8 mouse cellular contexts compared by ENCODE assay signal in genomic region chr19:5794771-5795576, GRCm38 (mm10). TPM values are rescaled to one million over a fixed set of nuclear protein-coding genes. Genes with fewer than 3 reads are reported as not detected.
DNase-seq lines count a peak whose midpoint lies in the region; ATAC-seq and TF ChIP-seq lines count a peak whose summit lies in the region.

No protein-coding gene starts in this region.

- intact Hi-C loops in gastrocnemius, postnatal 36 days (cut with DNase I) = no loop called here

- no peak overlapping the region for H3K27ac ChIP-seq in brown adipose tissue, adult 24 weeks (replicated peaks; ENCODE audit: low read depth, low read length)
- no peak overlapping the region for H3K27ac ChIP-seq in forebrain, postnatal 0 days (ENCODE audit: low read depth, low read length)
- H3K27ac ChIP-seq in kidney, embryonic 16.5 days (ENCODE audit: low read length) = peak overlapping the region; percentile 43
- no peak overlapping the region for H3K27ac ChIP-seq in midbrain, embryonic 10.5 days (replicated peaks)

- no peak overlapping the region for H3K9ac ChIP-seq in forebrain, postnatal 0 days
- H3K9ac ChIP-seq in kidney, embryonic 16.5 days (replicated peaks; ENCODE audit: low read length) = 0 out of 2 replicates have a peak overlapping the region, but pooled peaks have one; percentile 6

- no peaks in the 10 kb centered on the region for H3K9me3 ChIP-seq in forebrain, postnatal 0 days (ENCODE audit: low read length)
- no peaks in the 10 kb centered on the region for H3K9me3 ChIP-seq in kidney, embryonic 16.5 days (ENCODE audit: low read length)
- H3K9me3 ChIP-seq in midbrain, embryonic 10.5 days (replicated peaks) = no peaks in the 10 kb centered on the region

- TF ChIP-seq CTCF in forebrain, postnatal 0 days (IDR thresholded peaks at IDR 0.05; ENCODE audit: low read depth) = no peak

- ATAC-seq in forebrain, postnatal 0 days = peak; percentile 15
- peak; percentile 28 for ATAC-seq in kidney, embryonic 16.5 days (ENCODE audit: low FRiP score, low TSS enrichment)

- peak overlapping the region; percentile 90 for H3K4me2 ChIP-seq in forebrain, postnatal 0 days (ENCODE audit: low read depth)
- peak overlapping the region; percentile 96 for H3K4me2 ChIP-seq in kidney, embryonic 16.5 days (replicated peaks; ENCODE audit: low read depth, low read length)

- no peaks in the 10 kb centered on the region for H3K4me1 ChIP-seq in brown adipose tissue, adult 24 weeks (ENCODE audit: control insufficient read depth, insufficient read depth, insufficient read length, low read length)
- H3K4me1 ChIP-seq in forebrain, postnatal 0 days (ENCODE audit: insufficient read depth) = peaks cover 6% of the 10 kb centered on the region
- peaks cover 22% of the 10 kb centered on the region for H3K4me1 ChIP-seq in kidney, embryonic 16.5 days (ENCODE audit: insufficient read depth, low read length)
- H3K4me1 ChIP-seq in midbrain, embryonic 10.5 days = peaks cover 44% of the 10 kb centered on the region

- no peaks in the 10 kb centered on the region for H3K27me3 ChIP-seq in forebrain, postnatal 0 days (ENCODE audit: insufficient read depth, low read length)
- H3K27me3 ChIP-seq in kidney, embryonic 16.5 days (ENCODE audit: insufficient read depth, low read length) = no peaks in the 10 kb centered on the region
- no peaks in the 10 kb centered on the region for H3K27me3 ChIP-seq in midbrain, embryonic 10.5 days (ENCODE audit: low read depth, poor library complexity, severe bottlenecking)

- H3K36me3 ChIP-seq in forebrain, postnatal 0 days (ENCODE audit: insufficient read depth) = peaks cover 40% of the 10 kb centered on the region
- H3K36me3 ChIP-seq in kidney, embryonic 16.5 days (ENCODE audit: insufficient read depth, low read length) = peaks cover 35% of the 10 kb centered on the region
- H3K36me3 ChIP-seq in midbrain, embryonic 10.5 days = peaks cover 55% of the 10 kb centered on the region

- peak overlapping the region; percentile 0; the same call in 1 of the 2 replicates for H3K4me3 ChIP-seq in brown adipose tissue, adult 24 weeks (ENCODE audit: insufficient read depth, low read depth, low read length)
- peak overlapping the region; percentile 86; the same call in 1 of the 2 replicates for H3K4me3 ChIP-seq in forebrain, postnatal 0 days (ENCODE audit: low read depth, low read length)
- 0 out of 2 replicates have a peak overlapping the region, but pooled peaks have one; percentile 6 for H3K4me3 ChIP-seq in kidney, embryonic 16.5 days (ENCODE audit: low read length)
- H3K4me3 ChIP-seq in midbrain, embryonic 10.5 days = peak overlapping the region; percentile 22; the same call in 1 of the 2 replicates

- 31% methylated on average over 5 of the region's 5 CpGs for WGBS in forebrain, postnatal 0 days
- WGBS in kidney, embryonic 16.5 days = 33% methylated on average over 5 of the region's 5 CpGs
- WGBS in midbrain, embryonic 10.5 days = 42% methylated on average over 5 of the region's 5 CpGs

- peak; percentile 41 to 45 for DNase-seq in heart, adult 9 months (ENCODE audit: low spot score in 2 of 2)
- no peak for DNase-seq in heart, adult 8-10 months (ENCODE audit: low spot score)
- no peak for DNase-seq in forebrain, postnatal 0 days
- DNase-seq in midbrain, embryonic 10.5 days (ENCODE audit: low spot score) = peak; percentile 53
- no peak for DNase-seq in thymus, postnatal 36 days
- no peak for DNase-seq in gastrocnemius, postnatal 36 days

RNA-seq across cellular contexts. Expression of gene Scyl1, which starts 23.8 kb away (rescaled TPM):
- 10 to 100 TPM; 63.3 to 70.6 (median 67.2) TPM for total RNA-seq in heart, adult 8-10 months (2022)
- polyA plus RNA-seq in brown adipose tissue, adult 24 weeks (2012; ENCODE audit: insufficient read depth, insufficient read length, missing spikeins) = 49.2 and 54.3 TPM in 2 replicates
- 79.8 and 98.1 TPM in 2 replicates for total RNA-seq in forebrain, postnatal 0 days (2014; rRNA removed)
- 62.7 and 68.8 TPM in 2 replicates for polyA plus RNA-seq in forebrain, postnatal 0 days (2015; fragmentation: Nextera tagmentation; extraction: Ambion mirVana)
- 82.9 and 85.3 TPM in 2 replicates for polyA plus RNA-seq in kidney, embryonic 16.5 days (2015; fragmentation: Nextera tagmentation; extraction: Ambion mirVana)
- polyA plus RNA-seq in midbrain, embryonic 10.5 days (2016; fragmentation: Nextera tagmentation; extraction: Ambion mirVana) = 68.3 and 71.3 TPM in 2 replicates
- 10 to 100 TPM; 70.8 to 71.1 TPM for total RNA-seq in gastrocnemius, postnatal 36 days (2021)

RNA-seq across cellular contexts. Expression of gene Ltbp3, which starts 54.3 kb away (rescaled TPM):
- total RNA-seq in heart, adult 8-10 months (2022) = 10 to 100 TPM; 28.2 to 33.1 (median 31.7) TPM
- polyA plus RNA-seq in brown adipose tissue, adult 24 weeks (2012; ENCODE audit: insufficient read depth, insufficient read length, missing spikeins) = 59.4 and 101 TPM in 2 replicates
- total RNA-seq in forebrain, postnatal 0 days (2014; rRNA removed) = 21.3 and 22.7 TPM in 2 replicates
- 5.9 and 12.4 TPM in 2 replicates for polyA plus RNA-seq in forebrain, postnatal 0 days (2015; fragmentation: Nextera tagmentation; extraction: Ambion mirVana)
- 18.1 and 21.5 TPM in 2 replicates for polyA plus RNA-seq in kidney, embryonic 16.5 days (2015; fragmentation: Nextera tagmentation; extraction: Ambion mirVana)
- polyA plus RNA-seq in midbrain, embryonic 10.5 days (2016; fragmentation: Nextera tagmentation; extraction: Ambion mirVana) = 2.9 and 3.1 TPM in 2 replicates
- total RNA-seq in gastrocnemius, postnatal 36 days (2021) = 10 to 100 TPM; 43.4 to 44.2 TPM

Comparison
In these comparisons a context has a peak if more than half of its experiments do, and no peak if none do; other contexts are left out.
1. DNase-seq: peak in heart, adult 9 months (2 of 2) and midbrain, embryonic 10.5 days (single experiment); none in heart, adult 8-10 months (single experiment), forebrain, postnatal 0 days (single experiment), thymus, postnatal 36 days (0 of 2) and gastrocnemius, postnatal 36 days (0 of 2).
2. H3K4me3 ChIP-seq: peak in every context shown above with its lines; median percentile 86 in forebrain, postnatal 0 days; 22 in midbrain, embryonic 10.5 days; 6 in kidney, embryonic 16.5 days; 0 in brown adipose tissue, adult 24 weeks.